Mouse (Mus musculus) lung, postnatal 4 days (tissue): ENCODE results near the gene Fads2.

Experiments used
- DNase-seq, 2 experiments: peaks; one replicate each; pipeline ENCODE4 v3.0.0; 2021

The Fads2 gene

DNA sequence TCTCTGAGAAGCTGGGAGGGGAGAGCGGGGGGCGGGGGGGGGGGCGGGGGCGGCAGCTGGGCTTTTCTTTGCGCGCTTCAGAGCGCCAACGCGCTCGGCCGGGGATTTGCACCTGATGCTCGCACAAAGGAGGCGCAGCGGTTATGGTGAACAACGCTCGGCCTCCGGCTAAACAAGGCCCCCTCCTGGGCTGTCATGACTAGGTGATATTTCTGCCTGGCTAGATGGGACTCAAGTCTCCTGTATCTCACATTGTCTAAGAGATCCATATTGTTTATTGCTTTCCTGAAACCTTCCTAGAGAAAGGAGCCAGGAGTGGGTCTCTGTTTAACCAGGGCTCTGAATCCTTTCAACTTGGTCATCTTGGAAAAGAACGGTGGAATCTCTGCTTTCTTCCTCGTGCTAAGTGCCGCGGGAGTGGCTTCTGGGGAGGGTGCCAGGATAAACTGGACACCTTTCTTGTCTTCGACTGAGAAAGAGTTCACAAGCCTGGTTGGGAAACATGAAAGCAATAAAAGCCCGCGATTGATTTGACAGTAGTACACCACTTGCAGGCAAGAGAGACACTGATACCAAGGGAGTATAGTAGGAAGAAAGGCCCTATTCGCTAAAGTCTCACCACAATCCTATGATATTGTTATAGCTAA is 631 bp upstream of the Fads2 start:
- no peak for DNase-seq

GRCm38 (mm10) chr19:10100631-10101071 is 895 bp downstream of the Fads2 start:
- DNase-seq, result peak; percentile 88 to 89

- no peak for DNase-seq
These were observed 3.7 kb downstream of the Fads2 start for GRCm38 (mm10) chr19:10097826-10098225.

- no peak for DNase-seq
These were observed 5.1 kb downstream of the Fads2 start for GRCm38 (mm10) chr19:10096371-10096876.

GRCm38 (mm10) chr19:10094695-10095094 is 6.9 kb downstream of the Fads2 start:
- no peak for DNase-seq

- no peak for DNase-seq
These were observed 7.7 kb downstream of the Fads2 start for GRCm38 (mm10) chr19:10093829-10094228.

DNA sequence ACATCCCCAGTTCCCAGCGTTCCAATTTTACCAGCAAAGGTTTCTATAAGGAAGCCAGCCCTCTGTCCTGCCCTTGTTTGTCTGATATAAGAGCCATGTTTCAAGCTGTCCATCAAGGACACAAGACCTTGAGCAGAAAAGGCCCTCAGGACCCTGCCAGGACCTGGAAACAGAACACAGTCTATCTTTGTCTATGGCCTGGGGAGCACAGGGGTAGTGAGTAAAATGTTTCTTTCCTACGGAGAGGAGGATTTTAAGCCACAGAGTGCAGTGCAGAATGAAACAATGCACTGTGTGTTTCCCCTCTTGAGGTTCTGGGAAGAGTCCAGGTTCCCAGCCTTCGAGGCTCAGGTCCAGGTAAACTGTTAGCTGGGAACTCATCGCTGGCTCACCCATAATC is 14.6 kb downstream of the Fads2 start:
- DNase-seq, result no peak

- DNase-seq, result peak in 1 of 2 experiments; percentile 53
These were observed 16.1 kb downstream of the Fads2 start for GRCm38 (mm10) chr19:10085454-10085853.

- no peak for DNase-seq
These were observed 19.4 kb downstream of the Fads2 start for GRCm38 (mm10) chr19:10082105-10082504.

- DNase-seq, result no peak
These were observed 21.2 kb downstream of the Fads2 start for GRCm38 (mm10) chr19:10080384-10080783.

GRCm38 (mm10) chr19:10078392-10078791 is 23.2 kb downstream of the Fads2 start:
- no peak for DNase-seq

DNA sequence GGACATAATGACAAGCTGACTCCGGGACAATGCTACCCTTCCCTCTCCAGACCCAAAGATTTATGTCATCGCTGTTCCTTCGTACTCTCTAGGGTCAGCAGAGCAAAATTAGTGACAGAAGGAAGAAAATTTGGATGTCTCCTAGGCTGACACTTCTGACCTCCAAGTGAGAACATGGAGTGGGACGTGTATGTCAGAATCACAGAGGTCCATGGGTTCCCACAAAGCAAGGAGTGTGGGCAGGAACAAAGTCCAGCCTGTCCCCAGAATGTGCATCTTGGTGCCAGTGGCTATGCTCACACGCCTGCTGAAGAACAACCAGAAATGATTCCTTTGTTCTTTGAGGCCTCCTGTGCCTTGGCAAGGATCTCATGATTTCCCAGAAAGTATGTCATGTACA is 28.4 kb downstream of the Fads2 start:
- DNase-seq, result no peak

GRCm38 (mm10) chr19:10071892-10072291 is 29.7 kb downstream of the Fads2 start:
- DNase-seq, result no peak

- no peak for DNase-seq
These were observed 30.4 kb downstream of the Fads2 start for GRCm38 (mm10) chr19:10071166-10071565.

GRCm38 (mm10) chr19:10070186-10070980 is 31.2 kb downstream of the Fads2 start:
- no peak for DNase-seq

DNA sequence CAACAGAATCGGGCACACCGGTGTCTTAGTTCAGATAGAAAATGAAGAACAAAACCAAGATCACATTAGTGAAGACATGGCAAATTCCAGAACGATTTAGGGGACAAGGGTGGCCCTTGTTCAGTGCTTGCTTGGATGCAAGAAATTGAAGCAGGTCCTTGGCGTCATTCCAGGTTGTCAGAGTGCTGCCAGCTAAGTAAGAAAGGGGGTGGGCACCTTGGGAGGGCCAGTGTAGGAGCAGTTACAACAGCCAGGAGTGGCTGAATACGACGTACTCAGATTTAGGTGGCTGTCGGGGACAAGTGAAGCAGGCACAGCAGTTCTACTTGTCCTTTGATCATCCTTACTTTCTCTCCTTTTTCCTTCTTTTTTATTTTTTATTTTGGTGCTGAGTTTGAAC is 33.8 kb downstream of the Fads2 start:
- DNase-seq, result peak in 1 of 2 experiments; percentile 39

DNA sequence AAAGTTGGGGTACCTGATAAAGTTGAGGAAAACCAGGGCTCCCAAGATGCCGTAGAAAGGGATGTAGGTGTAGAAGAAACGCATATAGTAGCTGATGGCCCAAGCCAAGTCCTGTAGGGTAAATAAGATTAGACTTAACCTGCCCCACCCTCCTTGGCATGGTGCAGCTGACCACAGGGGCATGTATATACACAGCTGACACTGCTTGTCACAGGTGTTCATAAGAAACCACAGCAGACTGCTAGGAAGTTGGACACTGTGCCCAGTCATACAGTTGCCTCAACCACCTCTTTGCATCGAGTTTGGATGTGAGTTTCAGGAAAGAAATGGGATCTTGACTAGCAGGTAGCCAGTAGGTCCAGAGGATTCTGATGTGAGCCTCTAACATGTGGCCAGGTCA is 35.0 kb downstream of the Fads2 start:
- no peak for DNase-seq

DNA sequence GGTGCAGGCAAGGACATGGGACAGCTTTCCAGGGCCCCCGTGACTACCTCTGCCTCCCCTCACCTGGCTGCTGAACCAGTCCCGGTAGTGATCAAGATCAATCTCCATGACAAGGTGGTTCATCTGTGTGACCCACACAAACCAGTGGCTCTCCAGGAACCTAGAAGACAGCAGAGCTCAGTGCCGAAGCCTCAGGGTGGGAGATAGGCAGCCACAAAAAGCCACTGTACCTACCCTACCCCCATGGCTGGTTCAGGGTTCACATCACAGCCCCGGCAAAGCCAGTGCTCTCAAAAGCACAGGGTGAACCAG is 35.4 kb downstream of the Fads2 start:
- DNase-seq, result peak in 1 of 2 experiments; percentile 20

DNA sequence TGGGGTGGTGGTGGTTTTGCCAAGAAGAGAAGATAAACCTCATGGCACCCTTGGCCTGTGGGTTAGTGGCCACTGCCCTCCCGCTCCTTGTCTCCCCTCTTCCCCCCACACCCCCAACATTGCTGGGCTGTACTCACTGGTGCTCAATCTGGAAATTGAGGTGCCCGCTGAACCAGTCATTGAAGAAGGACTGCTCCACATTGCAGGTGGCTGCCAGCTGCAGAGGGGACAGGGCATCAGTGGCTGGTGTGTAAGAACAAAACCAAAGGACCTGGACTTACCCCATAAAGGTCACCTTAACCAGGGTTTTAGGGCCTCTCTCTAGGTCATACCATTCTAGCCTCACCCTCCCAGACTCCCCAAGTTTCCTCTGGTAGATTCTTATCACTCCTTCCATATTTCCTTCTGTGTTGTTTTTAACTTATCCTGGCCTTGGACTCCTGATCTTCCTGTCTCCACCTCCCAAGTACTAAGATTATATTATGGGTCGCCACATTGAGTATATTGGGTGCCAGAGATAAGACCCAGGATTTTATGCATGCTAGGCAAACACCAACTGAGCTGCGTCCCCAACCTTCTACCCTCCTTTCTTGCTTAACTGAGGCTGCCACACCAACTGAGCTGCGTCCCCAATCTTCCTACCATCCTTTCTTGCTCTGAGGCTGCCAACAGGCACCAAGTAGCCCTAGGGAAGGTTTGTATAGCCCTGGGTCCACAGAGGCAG is 35.9 kb downstream of the Fads2 start:
- DNase-seq, result no peak

DNA sequence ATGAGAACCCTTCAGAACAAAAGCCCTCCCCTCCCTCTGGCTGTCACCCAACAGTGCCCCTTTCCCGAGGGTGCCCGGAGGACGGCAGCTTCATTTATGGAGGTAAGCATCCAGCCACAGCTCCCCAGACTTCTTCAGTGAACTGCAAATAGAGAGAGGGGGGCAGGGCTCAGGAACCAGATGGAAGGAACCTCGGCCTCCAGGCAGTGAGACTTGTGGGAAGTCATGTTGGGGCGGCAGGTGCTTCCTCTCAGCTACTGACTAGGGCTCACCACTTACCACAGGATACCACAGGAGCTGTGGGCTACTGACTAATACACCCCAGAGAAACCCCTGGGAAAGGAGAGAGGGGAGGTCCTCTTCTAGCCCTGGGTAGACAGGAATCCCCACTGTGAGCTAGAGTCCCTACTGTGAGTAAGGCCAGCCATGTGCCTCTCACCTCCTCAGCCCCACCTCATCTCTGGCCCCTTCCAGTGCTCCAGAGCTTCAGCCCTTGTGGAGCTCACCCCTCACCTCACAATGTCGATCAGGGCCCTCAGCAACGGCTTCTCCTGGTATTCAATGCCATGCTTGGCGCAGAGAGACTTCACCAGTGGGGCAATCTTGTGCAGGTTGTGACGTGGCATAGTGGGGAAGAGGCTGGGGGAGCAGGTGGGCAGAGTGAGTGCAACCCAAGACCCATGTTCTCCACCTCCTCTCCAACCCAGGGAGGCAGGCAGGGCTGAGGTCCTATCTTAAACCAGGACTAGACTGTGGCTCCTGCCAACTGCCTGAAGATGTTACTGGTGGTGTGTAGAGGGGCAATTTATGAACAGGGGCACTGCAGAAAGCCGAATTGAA is 37.2 kb downstream of the Fads2 start:
- peak; percentile 43 to 56 for DNase-seq

- DNase-seq, result peak in 1 of 2 experiments; percentile 19
These were observed 38.7 kb downstream of the Fads2 start for GRCm38 (mm10) chr19:10062862-10063261.

GRCm38 (mm10) chr19:10062292-10062691 is 39.3 kb downstream of the Fads2 start:
- DNase-seq, result no peak

GRCm38 (mm10) chr19:10061624-10062023 is 39.9 kb downstream of the Fads2 start:
- DNase-seq, result no peak
